Mouse (Mus musculus): Measurements from ENCODE around the gene Fam102a. TPM values are rescaled to one million over a fixed set of nuclear protein-coding genes. Genes with fewer than 3 reads are reported as not detected.

The Fam102a gene
- polyA plus RNA-seq, 1 experiment from 2014 or later, result 4.4 TPM

GRCm38 (mm10) chr2:32524536-32525031 is 10.5 kb upstream of the Fam102a start:
- no peak overlapping the region for H3K27ac ChIP-seq (ENCODE audit: low read depth, low read length)
- no peaks in the 10 kb centered on the region for H3K27me3 ChIP-seq (replicated peaks; ENCODE audit: control insufficient read depth, insufficient read depth, low read length)
- ATAC-seq (no peak), DNase-seq (ENCODE audit: low spot score) (no peak)
- no peak overlapping the region for H3K4me3 ChIP-seq (ENCODE audit: low read depth, low read length)
- H3K9ac ChIP-seq (ENCODE audit: low read length), result no peak overlapping the region
- no peak overlapping the region for H3K4me2 ChIP-seq (ENCODE audit: low read length)
- no peaks in the 10 kb centered on the region for H3K9me3 ChIP-seq (replicated peaks; ENCODE audit: control insufficient read depth, low read length)
- WGBS, result 94% methylated on average over 13 of the region's 13 CpGs
- no peaks in the 10 kb centered on the region for H3K36me3 ChIP-seq (ENCODE audit: control insufficient read depth, insufficient read depth, low read length)
- no peaks in the 10 kb centered on the region for H3K4me1 ChIP-seq (ENCODE audit: control insufficient read depth, insufficient read depth, low read length)

DNA sequence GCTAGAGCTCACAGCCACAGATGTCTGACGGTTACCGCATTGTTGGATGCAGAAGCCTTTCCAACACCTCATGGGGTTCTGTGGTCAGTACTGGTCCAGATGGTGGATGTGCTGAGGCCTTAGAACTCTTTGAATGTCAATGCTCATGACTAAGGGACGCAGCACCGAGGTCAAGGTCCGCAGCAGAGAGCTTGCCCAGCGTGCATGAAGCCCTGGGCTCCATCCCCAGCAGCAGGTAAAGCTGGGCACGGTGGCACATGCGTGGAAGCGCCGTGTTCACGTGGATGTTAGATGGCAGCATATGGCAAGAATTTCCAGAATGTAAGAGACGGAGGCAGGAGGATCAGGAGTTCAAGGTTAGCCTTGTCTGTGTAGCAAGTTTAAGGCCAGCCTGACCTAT is 9.3 kb upstream of the Fam102a start:
- WGBS, result 86% methylated on average over 12 of the region's 12 CpGs
- no peak for ATAC-seq
- Histone ChIP-seq H3K36me3 (ENCODE audit: control insufficient read depth, insufficient read depth, low read length) (no peaks in the 10 kb centered on the region), H3K27ac (ENCODE audit: low read depth, low read length) (no peak overlapping the region), H3K4me1 (ENCODE audit: control insufficient read depth, insufficient read depth, low read length) (no peaks in the 10 kb centered on the region), H3K27me3 (replicated peaks; ENCODE audit: control insufficient read depth, insufficient read depth, low read length) (no peaks in the 10 kb centered on the region), H3K4me3 (ENCODE audit: low read depth, low read length) (no peak overlapping the region), H3K4me2 (ENCODE audit: low read length) (no peak overlapping the region), H3K9ac (ENCODE audit: low read length) (no peak overlapping the region), H3K9me3 (replicated peaks; ENCODE audit: control insufficient read depth, low read length) (no peaks in the 10 kb centered on the region)
- no peak for DNase-seq (ENCODE audit: low spot score)

DNA sequence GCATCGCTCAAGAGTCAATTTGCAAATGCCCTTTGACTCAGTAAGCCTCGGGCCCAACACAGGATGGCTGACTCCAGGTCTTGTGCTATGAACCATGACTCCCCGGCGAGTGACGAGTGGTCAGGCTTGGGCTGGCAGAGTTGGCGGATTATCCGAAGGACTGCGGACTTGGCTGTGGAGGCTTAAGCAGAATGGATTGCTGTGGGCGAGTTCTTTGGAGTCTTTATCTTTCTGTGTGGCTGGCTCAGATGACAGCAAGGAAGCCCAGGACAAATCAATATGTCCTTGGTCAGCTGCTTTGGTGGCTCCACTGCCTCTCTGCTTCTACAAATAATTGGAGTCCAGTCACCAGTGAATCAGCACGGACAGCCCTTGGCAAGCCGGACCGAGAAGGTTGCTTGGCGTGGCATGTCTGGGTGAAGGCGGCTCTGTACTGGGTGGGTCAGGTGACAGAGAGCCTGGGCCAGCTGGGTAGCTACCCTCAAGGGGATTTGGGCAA is 7.6 kb upstream of the Fam102a start:
- no peak overlapping the region for H3K27ac ChIP-seq (ENCODE audit: low read depth, low read length)
- H3K36me3 ChIP-seq (ENCODE audit: control insufficient read depth, insufficient read depth, low read length), result no peaks in the 10 kb centered on the region
- no peak overlapping the region for H3K4me3 ChIP-seq (ENCODE audit: low read depth, low read length)
- no peaks in the 10 kb centered on the region for H3K9me3 ChIP-seq (replicated peaks; ENCODE audit: control insufficient read depth, low read length)
- H3K4me2 ChIP-seq (ENCODE audit: low read length), result no peak overlapping the region
- no peaks in the 10 kb centered on the region for H3K4me1 ChIP-seq (ENCODE audit: control insufficient read depth, insufficient read depth, low read length)
- no peaks in the 10 kb centered on the region for H3K27me3 ChIP-seq (replicated peaks; ENCODE audit: control insufficient read depth, insufficient read depth, low read length)
- WGBS, result 72% methylated on average over 14 of the region's 14 CpGs
- DNase-seq (ENCODE audit: low spot score), result no peak
- ATAC-seq, result no peak
- H3K9ac ChIP-seq (ENCODE audit: low read length), result no peak overlapping the region

DNA sequence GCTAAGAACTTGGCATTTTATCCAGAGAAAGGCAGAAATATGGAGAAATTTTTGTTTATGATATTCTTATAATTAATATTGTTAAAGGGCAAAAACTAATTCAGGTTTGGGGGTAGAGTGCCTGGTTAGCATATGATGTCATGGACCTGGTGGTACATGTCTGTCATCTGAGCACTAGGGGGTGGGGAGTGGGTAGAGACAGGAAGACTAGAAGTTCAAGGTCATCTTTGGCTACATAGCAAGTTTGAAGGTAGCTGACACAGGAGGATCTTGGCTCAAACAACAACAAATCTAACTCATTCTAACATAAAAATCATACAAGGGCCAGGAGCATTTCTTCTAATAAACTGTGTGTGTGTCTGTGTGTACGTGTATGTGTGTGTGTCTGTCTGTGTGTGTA is 6.8 kb upstream of the Fam102a start:
- Histone ChIP-seq H3K27me3 (replicated peaks; ENCODE audit: control insufficient read depth, insufficient read depth, low read length) (no peaks in the 10 kb centered on the region), H3K9ac (ENCODE audit: low read length) (no peak overlapping the region), H3K4me1 (ENCODE audit: control insufficient read depth, insufficient read depth, low read length) (no peaks in the 10 kb centered on the region), H3K4me3 (ENCODE audit: low read depth, low read length) (no peak overlapping the region), H3K4me2 (ENCODE audit: low read length) (no peak overlapping the region), H3K9me3 (replicated peaks; ENCODE audit: control insufficient read depth, low read length) (no peaks in the 10 kb centered on the region), H3K36me3 (ENCODE audit: control insufficient read depth, insufficient read depth, low read length) (no peaks in the 10 kb centered on the region), H3K27ac (ENCODE audit: low read depth, low read length) (no peak overlapping the region)
- WGBS, result 91% methylated on average over 1 of the region's 1 CpGs
- ATAC-seq (no peak), DNase-seq (ENCODE audit: low spot score) (no peak)

- 74% methylated on average over 2 of the region's 2 CpGs for WGBS
- Histone ChIP-seq H3K9ac (ENCODE audit: low read length) (no peak overlapping the region), H3K36me3 (ENCODE audit: control insufficient read depth, insufficient read depth, low read length) (no peaks in the 10 kb centered on the region), H3K4me1 (ENCODE audit: control insufficient read depth, insufficient read depth, low read length) (peaks cover 10% of the 10 kb centered on the region), H3K4me3 (ENCODE audit: low read depth, low read length) (no peak overlapping the region), H3K27me3 (replicated peaks; ENCODE audit: control insufficient read depth, insufficient read depth, low read length) (no peaks in the 10 kb centered on the region), H3K9me3 (replicated peaks; ENCODE audit: control insufficient read depth, low read length) (no peaks in the 10 kb centered on the region), H3K27ac (ENCODE audit: low read depth, low read length) (no peak overlapping the region), H3K4me2 (ENCODE audit: low read length) (no peak overlapping the region)
- DNase-seq (ENCODE audit: low spot score) (no peak), ATAC-seq (no peak)
These were observed 4.7 kb upstream of the Fam102a start for GRCm38 (mm10) chr2:32530479-32530878.

- Histone ChIP-seq H3K36me3 (ENCODE audit: control insufficient read depth, insufficient read depth, low read length) (no peaks in the 10 kb centered on the region), H3K9ac (ENCODE audit: low read length) (no peak overlapping the region), H3K4me3 (ENCODE audit: low read depth, low read length) (no peak overlapping the region), H3K27ac (ENCODE audit: low read depth, low read length) (no peak overlapping the region), H3K4me1 (ENCODE audit: control insufficient read depth, insufficient read depth, low read length) (peaks cover 34% of the 10 kb centered on the region), H3K9me3 (replicated peaks; ENCODE audit: control insufficient read depth, low read length) (no peaks in the 10 kb centered on the region), H3K27me3 (replicated peaks; ENCODE audit: control insufficient read depth, insufficient read depth, low read length) (no peaks in the 10 kb centered on the region), H3K4me2 (ENCODE audit: low read length) (no peak overlapping the region)
- no peak for DNase-seq (ENCODE audit: low spot score)
- WGBS, result 93% methylated on average over 2 of the region's 2 CpGs
- no peak for ATAC-seq
These were observed 2.0 kb upstream of the Fam102a start for GRCm38 (mm10) chr2:32533163-32533562.

DNA sequence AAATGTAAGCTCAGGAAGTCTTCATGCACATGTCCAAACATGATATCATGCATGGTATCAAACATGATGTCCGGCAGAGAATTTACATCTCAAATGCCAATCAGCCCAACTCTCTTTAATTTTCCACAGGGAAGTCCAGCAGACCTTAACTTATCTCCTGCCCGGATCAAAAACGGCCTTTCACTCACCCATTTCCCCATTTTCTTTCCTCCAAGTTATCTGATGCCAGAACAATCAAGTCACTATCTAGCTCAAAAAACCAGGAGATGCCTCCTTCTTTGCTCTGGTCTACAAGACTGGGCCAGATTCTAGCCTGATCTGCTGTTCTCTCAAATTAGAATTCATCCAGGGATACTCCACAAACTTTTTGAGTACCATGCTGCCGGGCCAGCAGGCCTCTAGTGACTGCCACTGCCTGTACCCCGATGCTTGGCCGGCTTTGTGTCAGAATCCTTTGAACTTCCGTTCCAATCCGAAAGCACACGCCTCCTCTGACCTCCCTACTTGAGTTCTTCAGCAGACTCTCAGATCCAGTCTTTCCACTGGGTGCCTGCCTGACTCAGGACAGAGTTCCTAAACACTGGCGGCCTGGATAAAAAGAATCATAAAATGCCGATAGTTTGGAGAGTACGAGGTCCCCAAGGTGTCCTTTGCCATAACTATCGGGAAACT is 935 bp upstream of the Fam102a start:
- 12% methylated on average over 13 of the region's 13 CpGs for WGBS
- Histone ChIP-seq H3K27ac (ENCODE audit: low read depth, low read length) (peak overlapping the region; percentile 84), H3K9me3 (replicated peaks; ENCODE audit: control insufficient read depth, low read length) (no peaks in the 10 kb centered on the region), H3K36me3 (ENCODE audit: control insufficient read depth, insufficient read depth, low read length) (no peaks in the 10 kb centered on the region), H3K4me3 (ENCODE audit: low read depth, low read length) (peak overlapping the region; percentile 86), H3K27me3 (replicated peaks; ENCODE audit: control insufficient read depth, insufficient read depth, low read length) (no peaks in the 10 kb centered on the region), H3K9ac (ENCODE audit: low read length) (peak overlapping the region; percentile 91), H3K4me2 (ENCODE audit: low read length) (peak overlapping the region; percentile 75), H3K4me1 (ENCODE audit: control insufficient read depth, insufficient read depth, low read length) (peaks cover 43% of the 10 kb centered on the region)
- DNase-seq (ENCODE audit: low spot score), result peak; percentile 68
- ATAC-seq, result 0 out of 2 replicates have a peak, but pooled peaks have one; percentile 1

DNA sequence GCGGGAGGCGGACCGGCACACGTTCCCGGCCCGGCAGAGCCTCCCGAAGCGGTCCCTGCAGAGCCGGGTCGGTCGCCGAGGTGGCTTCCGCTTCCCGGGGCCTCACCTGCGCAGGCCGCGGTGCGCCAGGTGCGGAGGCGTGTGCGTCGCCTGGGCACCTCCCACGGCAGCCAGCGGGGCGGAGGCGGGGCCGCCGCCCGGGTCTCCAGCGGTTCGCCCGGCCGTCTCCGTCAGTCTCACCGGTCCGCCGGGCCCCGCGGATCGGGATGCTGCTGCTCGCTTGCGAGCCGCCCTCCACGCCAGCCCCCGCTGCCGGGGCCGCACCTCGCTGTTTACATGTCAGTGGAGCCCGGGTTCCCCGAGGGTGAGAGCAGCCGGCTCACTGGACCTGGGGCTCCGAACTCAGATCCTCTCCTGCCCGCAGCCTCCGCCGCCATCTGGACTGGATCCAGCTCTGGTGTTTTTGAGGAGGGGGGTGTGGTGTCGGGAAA is 414 bp downstream of the Fam102a start:
- WGBS, result under 1% methylated on average over 45 of the region's 56 CpGs
- H3K9me3 ChIP-seq (replicated peaks; ENCODE audit: control insufficient read depth, low read length), result no peaks in the 10 kb centered on the region
- ATAC-seq (no peak; the same call in 1 of the 2 replicates), DNase-seq (ENCODE audit: low spot score) (peak; percentile 49)
- H3K36me3 ChIP-seq (ENCODE audit: control insufficient read depth, insufficient read depth, low read length), result no peaks in the 10 kb centered on the region
- peak overlapping the region; percentile 86 for H3K4me3 ChIP-seq (ENCODE audit: low read depth, low read length)
- peak overlapping the region; percentile 91 for H3K9ac ChIP-seq (ENCODE audit: low read length)
- peak overlapping the region; percentile 80 for H3K27ac ChIP-seq (ENCODE audit: low read depth, low read length)
- H3K4me2 ChIP-seq (ENCODE audit: low read length), result peak overlapping the region; percentile 75
- H3K27me3 ChIP-seq (replicated peaks; ENCODE audit: control insufficient read depth, insufficient read depth, low read length), result no peaks in the 10 kb centered on the region
- peaks cover 47% of the 10 kb centered on the region for H3K4me1 ChIP-seq (ENCODE audit: control insufficient read depth, insufficient read depth, low read length)

- DNase-seq (ENCODE audit: low spot score) (peak; percentile 49), ATAC-seq (no peak)
- Histone ChIP-seq H3K27me3 (replicated peaks; ENCODE audit: control insufficient read depth, insufficient read depth, low read length) (no peaks in the 10 kb centered on the region), H3K9ac (ENCODE audit: low read length) (peak overlapping the region; percentile 91), H3K27ac (ENCODE audit: low read depth, low read length) (0 out of 2 replicates have a peak overlapping the region, but pooled peaks have one; percentile 18), H3K36me3 (ENCODE audit: control insufficient read depth, insufficient read depth, low read length) (no peaks in the 10 kb centered on the region), H3K9me3 (replicated peaks; ENCODE audit: control insufficient read depth, low read length) (no peaks in the 10 kb centered on the region), H3K4me2 (ENCODE audit: low read length) (peak overlapping the region; percentile 75), H3K4me3 (ENCODE audit: low read depth, low read length) (peak overlapping the region; percentile 86), H3K4me1 (ENCODE audit: control insufficient read depth, insufficient read depth, low read length) (peaks cover 47% of the 10 kb centered on the region)
- WGBS, result 2% methylated on average over 14 of the region's 14 CpGs
These were observed 1.0 kb downstream of the Fam102a start for GRCm38 (mm10) chr2:32536086-32536633.

Data from forebrain, embryonic 14.5 days (tissue).